Mouse (Mus musculus) ES-E14 (cell line): ENCODE measurements around the gene Washc1. TPM values are rescaled to one million over a fixed set of nuclear protein-coding genes. Genes with fewer than 3 reads are reported as not detected.

Experiments
- DNase-seq: peaks from one replicate; pipeline ENCODE4 v3.0.0-alpha.2; 2013; ENCODE audit warnings: low read depth, low spot score
- H3K27ac ChIP-seq: 2 replicates; pipeline ENCODE4 v1.5.1; 2012; ENCODE audit warnings: low read depth, mild to moderate bottlenecking, low read length, moderate library complexity, mixed read lengths; ENCODE audit not compliant: poor library complexity, insufficient read depth, severe bottlenecking
- H3K36me3 ChIP-seq: 2 replicates; pipeline ENCODE4 v1.6.1; 2012; ENCODE audit warnings: mild to moderate bottlenecking, low read length, moderate library complexity, mixed read lengths; ENCODE audit not compliant: control insufficient read depth, poor library complexity, insufficient read depth, severe bottlenecking
- H3K4me1 ChIP-seq, 2 experiments: fragments of 150-350 bp in 1 of 2; sonication (generic) in 1 of 2; 2 replicates each; pipeline ENCODE4 v1.6.1; 2012; ENCODE audit warnings: low read length in 2 of 2, mild to moderate bottlenecking in 1 of 2, mixed read lengths in 1 of 2; ENCODE audit not compliant: control insufficient read depth in 2 of 2, insufficient read depth in 2 of 2, poor library complexity in 1 of 2
- H3K4me3 ChIP-seq, 2 experiments: fragments of 150-350 bp in 1 of 2; sonication (generic) in 1 of 2; 2 replicates each; pipeline ENCODE4 v1.5.1; 2012; ENCODE audit warnings: low read length in 2 of 2, low read depth in 1 of 2, mild to moderate bottlenecking in 1 of 2, mixed read lengths in 1 of 2; ENCODE audit not compliant: insufficient read depth in 1 of 2, poor library complexity in 1 of 2, severe bottlenecking in 1 of 2
- H3K9ac ChIP-seq: 2 replicates; pipeline ENCODE4 v1.6.1; 2012; ENCODE audit warnings: low read depth, mild to moderate bottlenecking, low read length, mixed read lengths; ENCODE audit not compliant: poor library complexity, insufficient read depth, severe bottlenecking
- H3K9me3 ChIP-seq: fragments of 150-350 bp; sonication (generic); 2 replicates; pipeline ENCODE4 v1.6.1; 2012; ENCODE audit warnings: low read depth, mild to moderate bottlenecking, low read length; ENCODE audit not compliant: control insufficient read depth, insufficient read depth
- CHD2 ChIP-seq: IDR thresholded peaks from 2 replicates; pipeline ENCODE4 v1.6.1; 2014; ENCODE audit warnings: mild to moderate bottlenecking, low read depth, low read length, inconsistent platforms
- HCFC1 ChIP-seq: IDR thresholded peaks from 2 replicates; pipeline ENCODE4 v1.6.1; 2012; ENCODE audit warnings: low read length, inconsistent platforms, borderline replicate concordance; ENCODE audit not compliant: insufficient read depth
- MAFK ChIP-seq: IDR thresholded peaks from 2 replicates; pipeline ENCODE4 v1.6.1; 2014; ENCODE audit warnings: mild to moderate bottlenecking, low read depth, low read length, inconsistent platforms; ENCODE audit not compliant: insufficient read depth
- ZC3H11A ChIP-seq: IDR thresholded peaks from 2 replicates; pipeline ENCODE4 v1.6.1; 2012; ENCODE audit warnings: low read depth, mild to moderate bottlenecking, inconsistent platforms, low read length, borderline replicate concordance
- ZNF384 ChIP-seq: IDR thresholded peaks from 2 replicates; pipeline ENCODE4 v1.6.1; 2012; ENCODE audit warnings: low read depth, low read length, inconsistent platforms
- in situ Hi-C, 2 experiments: fragments of 600-800 bp; cut with MboI; formaldehyde crosslinking; loops; one replicate each; pipeline ENCODE4 v1.15.1; 2025; ENCODE audit warnings: low sequenced_read_pairs in 2 of 2, inconsistent platforms in 1 of 2; ENCODE audit not compliant: unreplicated experiment in 2 of 2
- total RNA-seq: library from RNA; depleted of rRNA; stranded (reverse); fragments of 300-350 nt; gene quantifications from 2 replicates; pipeline ENCODE4 v1.2.3, GENCODE M21; 2012

Washc1 gene
- total RNA-seq, 1 experiment = 28.8 TPM

GRCm38 (mm10) chr17:66120701-66121100 is 9.4 kb downstream of the Washc1 start:
- in situ Hi-C loops = no loop called here
- Histone ChIP-seq H3K9me3 (no peaks in the 10 kb centered on the region), H3K27ac (no peak overlapping the region), H3K4me3 (no peak overlapping the region), H3K9ac (no peak overlapping the region), H3K36me3 (peaks cover 30% of the 10 kb centered on the region), H3K4me1 (0 out of 4 replicates have a peak, but pooled peaks cover 2% of the 10 kb centered on the region in 2 experiments)
- TF ChIP-seq ZNF384 = no peak
- TF ChIP-seq MAFK = no peak
- no peak for TF ChIP-seq ZC3H11A
- no peak for TF ChIP-seq HCFC1
- no peak for TF ChIP-seq CHD2
- DNase-seq = no peak

- TF ChIP-seq HCFC1 (peak; percentile 65; the same call in 1 of the 2 replicates), MAFK (no peak), ZNF384 (no peak), ZC3H11A (no peak), CHD2 (no peak)
- H3K36me3 ChIP-seq = peaks cover 18% of the 10 kb centered on the region; the same call in 1 of the 2 replicates
- H3K4me3 ChIP-seq = peak within 1 kb of the TSS; percentile 76 to 84
- in situ Hi-C loops = no loop called here
- peak within 1 kb of the TSS; percentile 64 for H3K27ac ChIP-seq
- H3K9ac ChIP-seq = peak within 1 kb of the TSS; percentile 86
- H3K4me1 ChIP-seq = peaks cover 2 to 4% of the 10 kb centered on the region in 2 experiments; a peak in 1 of 4 replicates
- H3K9me3 ChIP-seq = no peaks in the 10 kb centered on the region
- peak; percentile 85 for DNase-seq
These were observed 11.9 kb downstream of the Washc1 start, which contains the start of gene Ddx11 for GRCm38 (mm10) chr17:66123066-66123815. Ddx11 (plus strand) TSS chr17:66123520.

- peak overlapping the region; percentile 76 to 84 for H3K4me3 ChIP-seq
- no peaks in the 10 kb centered on the region for H3K9me3 ChIP-seq
- peaks cover 12% of the 10 kb centered on the region; the same call in 1 of the 2 replicates for H3K36me3 ChIP-seq
- H3K4me1 ChIP-seq = peaks cover 2 to 4% of the 10 kb centered on the region in 2 experiments; a peak in 1 of 4 replicates
- peak overlapping the region; percentile 86 for H3K9ac ChIP-seq
- H3K27ac ChIP-seq = peak overlapping the region; percentile 64; the same call in 1 of the 2 replicates
- TF ChIP-seq MAFK (no peak), ZC3H11A (no peak), ZNF384 (no peak), HCFC1 (no peak), CHD2 (no peak)
- in situ Hi-C loops = no loop called here
- DNase-seq = no peak
These were observed 12.7 kb downstream of the Washc1 start for GRCm38 (mm10) chr17:66123816-66124610.

- no peak overlapping the region for H3K27ac ChIP-seq
- H3K9ac ChIP-seq = no peak overlapping the region
- no peaks in the 10 kb centered on the region for H3K9me3 ChIP-seq
- peak overlapping the region in 1 of 2 experiments; percentile 12; a peak in 1 of 4 replicates for H3K4me3 ChIP-seq
- peaks cover 8% of the 10 kb centered on the region for H3K36me3 ChIP-seq
- DNase-seq = no peak
- TF ChIP-seq ZC3H11A (no peak), ZNF384 (no peak), HCFC1 (no peak), CHD2 (no peak), MAFK (no peak)
- in situ Hi-C loops = no loop called here
- peaks cover 2 to 4% of the 10 kb centered on the region in 2 experiments; a peak in 1 of 4 replicates for H3K4me1 ChIP-seq
These were observed 13.9 kb downstream of the Washc1 start for GRCm38 (mm10) chr17:66125211-66125610.
